Mouse (Mus musculus): Measurements from ENCODE around the gene Mep1a.

Mep1a gene

DNA sequence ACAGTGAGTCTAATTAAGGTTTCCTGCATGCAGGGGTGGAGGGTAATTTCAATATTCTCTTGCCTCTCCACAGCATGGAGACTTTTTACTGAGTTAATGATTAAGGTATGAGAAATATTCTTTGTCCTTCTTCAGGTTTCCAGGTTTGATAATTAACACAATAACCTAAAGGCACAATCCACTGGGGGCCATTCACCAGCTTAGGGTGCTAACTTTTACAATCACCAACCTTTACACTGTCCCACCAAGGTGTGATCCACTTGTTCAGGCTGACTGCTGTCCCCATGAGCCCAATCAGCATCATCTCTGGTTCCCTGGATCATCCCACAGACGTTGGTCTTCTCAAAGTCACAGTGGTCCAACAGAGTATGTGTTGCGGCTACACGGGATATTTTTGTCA, 16.6 kb downstream of the Mep1a start:
- no peak for DNase-seq (ENCODE audit: extremely low read depth, low read depth)

DNA sequence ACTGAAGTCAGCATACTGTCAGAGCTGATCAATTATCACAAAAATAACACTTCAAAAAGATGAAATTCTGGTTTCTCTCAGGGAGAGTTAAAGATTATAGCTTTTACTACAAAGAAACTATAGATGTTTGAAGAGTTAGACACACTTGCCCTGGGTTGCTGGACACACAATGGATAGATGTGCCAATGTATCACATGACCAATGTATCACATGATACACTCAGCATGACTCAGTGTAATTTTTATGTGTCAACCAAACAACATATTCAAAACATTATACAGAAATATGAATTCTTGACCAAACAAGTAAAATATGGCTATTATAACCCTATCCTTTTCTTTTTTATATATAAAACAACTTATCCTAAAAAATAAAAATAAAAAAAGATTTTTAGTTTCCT, 25.0 kb downstream of the Mep1a start:
- no peak for DNase-seq (ENCODE audit: extremely low read depth, low read depth)

- no peak for DNase-seq (ENCODE audit: extremely low read depth, low read depth)
Measured at GRCm38 (mm10) chr17:43474775-43475174, 27.8 kb downstream of the Mep1a start.

- DNase-seq (ENCODE audit: extremely low read depth, low read depth) = no peak
Measured at GRCm38 (mm10) chr17:43472558-43472957, 30.1 kb downstream of the Mep1a start.

GRCm38 (mm10) chr17:43470039-43470438, 32.6 kb downstream of the Mep1a start:
- no peak for DNase-seq (ENCODE audit: extremely low read depth, low read depth)

- no peak for DNase-seq (ENCODE audit: extremely low read depth, low read depth)
Measured at GRCm38 (mm10) chr17:43460245-43461181, 42.1 kb downstream of the Mep1a start.

DNA sequence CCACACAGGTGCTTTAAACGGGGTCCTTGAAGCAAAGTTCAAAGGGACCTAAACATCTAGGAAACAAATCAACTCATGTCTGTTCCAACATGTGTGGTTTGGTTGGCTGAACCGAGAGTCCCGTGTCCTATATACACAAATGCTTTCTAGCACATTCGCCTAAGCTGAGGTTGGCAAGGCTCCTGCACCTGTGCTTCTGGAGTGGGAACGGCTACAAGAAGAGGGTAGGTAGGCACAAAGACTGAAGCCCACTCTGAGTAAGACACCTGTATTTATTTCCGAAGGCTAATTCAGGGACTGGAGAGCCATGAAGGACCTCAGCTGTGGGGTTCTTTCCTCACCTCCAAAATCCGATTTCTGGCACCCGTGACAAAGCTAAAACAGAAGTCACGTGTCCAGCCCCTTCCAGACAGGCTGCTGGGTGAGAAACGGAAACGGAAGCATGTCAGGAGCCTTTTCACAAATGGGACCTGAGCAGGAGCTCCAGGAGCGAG, 42.8 kb downstream of the Mep1a start:
- no peak for DNase-seq (ENCODE audit: extremely low read depth, low read depth)

GRCm38 (mm10) chr17:43458598-43458997, 44.0 kb downstream of the Mep1a start:
- no peak for DNase-seq (ENCODE audit: extremely low read depth, low read depth)

DNA sequence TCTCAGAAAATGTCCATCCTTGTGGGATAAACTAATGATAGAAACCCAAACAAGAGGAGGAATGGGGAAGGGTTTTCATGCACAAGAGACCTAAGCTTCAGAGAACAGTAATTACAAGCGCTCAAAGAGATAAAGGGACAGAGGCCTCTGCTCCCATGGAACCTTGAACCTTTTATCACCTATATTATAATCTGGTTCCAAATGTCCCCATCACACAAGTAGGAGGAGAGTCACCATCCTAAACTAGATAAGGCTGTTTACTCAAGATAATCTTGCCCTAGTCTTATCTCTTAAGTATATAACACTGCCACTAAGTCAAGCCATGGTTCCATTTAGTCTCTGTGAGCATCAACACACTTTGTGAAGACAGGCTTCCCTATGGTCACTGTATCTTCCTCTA, 51.4 kb downstream of the Mep1a start:
- DNase-seq (ENCODE audit: extremely low read depth, low read depth) = no peak

- DNase-seq (ENCODE audit: extremely low read depth, low read depth) = no peak
Measured at GRCm38 (mm10) chr17:43434485-43434884, 68.1 kb downstream of the Mep1a start.

GRCm38 (mm10) chr17:43431692-43432091, 70.9 kb downstream of the Mep1a start:
- DNase-seq (ENCODE audit: extremely low read depth, low read depth) = no peak
